Mouse (Mus musculus): ENCODE measurements at regions not wholly inside any gene's neighbourhood (a gene's known extent, or its start where the extent isn't known, plus 50 kb on each side); places are given as distances from the start of the nearest gene placed in this dataset.

DNA sequence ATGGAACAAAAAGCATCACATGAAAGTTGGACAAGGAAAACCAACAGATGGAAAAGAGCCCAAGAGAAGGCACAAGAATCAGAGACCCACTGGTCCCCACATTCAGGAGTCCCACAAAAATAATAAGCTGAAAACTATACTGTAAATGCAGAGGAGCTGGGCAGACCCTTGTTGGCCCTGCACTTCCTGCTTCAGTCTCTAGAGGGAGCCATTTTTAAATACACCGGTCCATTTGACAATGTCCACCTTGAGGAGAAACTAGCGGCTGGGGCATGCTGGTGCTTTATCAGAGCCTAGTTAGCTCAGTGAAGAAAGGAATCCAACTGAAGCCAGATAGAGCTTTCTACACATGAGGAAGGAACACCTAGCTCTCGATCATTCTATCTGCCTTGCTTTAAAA lies 90.1 kb upstream of the Tmem150c start:
- TF ChIP-seq CTCF (IDR thresholded peaks at IDR 0.05; ENCODE audit: borderline replicate concordance, insufficient read depth, low read depth, low read length) (no peak), POLR2A (IDR thresholded peaks at IDR 0.05; ENCODE audit: borderline replicate concordance, insufficient read depth, low read length) (no peak)

Data from cerebellum, adult 2 months (tissue).